Mouse (Mus musculus) MEL (cell line): ENCODE measurements around the gene Nrbp1.

Source experiments
- EP300 ChIP-seq, 2 experiments: IDR thresholded peaks; 2 replicates each; pipeline ENCODE4 v1.6.1; 2011; ENCODE audit warnings: improper control_type of control experiment in 2 of 2, low read length in 2 of 2, low read depth in 1 of 2, mild to moderate bottlenecking in 1 of 2
- POLR2A ChIP-seq, 2 experiments: IDR thresholded peaks; 2 replicates each; pipeline ENCODE4 v1.6.1; 2011 to 2012; ENCODE audit warnings: low read length in 2 of 2, mild to moderate bottlenecking in 2 of 2, control low read depth in 1 of 2, improper control_type of control experiment in 1 of 2, low read depth in 1 of 2, moderate library complexity in 1 of 2; ENCODE audit not compliant: control insufficient read depth in 1 of 2, insufficient read depth in 1 of 2, poor library complexity in 1 of 2

- peak in 1 of 2 experiments; percentile 41; a peak in 2 of 4 replicates for TF ChIP-seq POLR2A (IDR thresholded peaks at IDR 0.05; ENCODE audit: control insufficient read depth in 1 of 2, insufficient read depth in 1 of 2, low read depth in 1 of 2, low read length in 2 of 2, poor library complexity in 1 of 2)
- no peak for TF ChIP-seq EP300 (IDR thresholded peaks at IDR 0.05; ENCODE audit: low read depth in 1 of 2, low read length in 2 of 2)
These were observed 20.7 kb upstream of the Nrbp1 start for GRCm38 (mm10) chr5:31219911-31220447.
